Mouse (Mus musculus): Measurements from ENCODE around the gene Prkar2a.
A peak's percentile ranks its signal among the peaks of the same experiment; 100 is the strongest.
"Not testable (repeated sequence)": the region's sequence is repeated elsewhere in the genome, so short reads cannot be mapped to it uniquely, and the experiment has no call there.

Prkar2a gene

DNA sequence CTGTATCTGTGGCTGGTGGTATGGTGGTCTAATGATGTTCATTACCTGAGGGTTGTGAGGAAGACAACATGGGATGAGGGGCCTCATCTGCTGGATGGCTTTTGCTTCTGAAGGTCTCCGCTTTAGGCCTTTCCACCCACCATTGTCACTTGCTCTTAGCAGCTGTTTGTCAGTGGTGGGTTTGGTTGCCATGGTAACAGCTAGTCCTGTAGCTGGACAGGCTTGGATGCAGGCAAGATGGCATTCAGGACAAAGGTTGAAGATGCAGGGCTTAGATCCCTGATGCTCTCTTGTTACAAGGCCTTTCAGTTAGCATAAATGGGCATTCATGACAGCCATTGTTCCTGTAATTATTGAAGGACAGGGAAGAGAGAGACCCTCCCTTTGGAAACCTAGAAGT, at the start of gene Prkar2a:
TSS of gene Prkar2a (plus strand) at position 209 of the 400 bp plus-strand sequence.
- DNase-seq (ENCODE audit: low read depth, low spot score) = no peak

DNA sequence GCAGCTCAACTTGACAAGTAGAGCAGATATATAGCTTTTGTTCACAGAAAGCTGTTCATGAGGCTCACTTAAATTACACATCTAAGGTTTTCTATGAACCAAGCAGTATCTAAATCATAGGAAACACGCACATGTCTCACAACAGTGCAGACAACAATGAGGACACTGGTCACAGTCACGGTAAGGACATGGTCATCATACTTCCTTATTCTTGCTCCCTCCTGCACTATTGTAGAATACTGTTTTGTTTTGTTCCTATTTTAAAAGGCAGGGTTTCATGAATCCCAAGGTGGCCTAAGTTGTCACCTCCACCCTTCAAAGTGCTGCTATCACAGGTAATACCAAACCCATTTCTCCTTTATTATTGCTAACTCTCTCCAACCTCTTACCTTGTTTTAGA, 49.3 kb upstream of the Prkar2a start:
- no peak for DNase-seq (ENCODE audit: low read depth, low spot score)

DNA sequence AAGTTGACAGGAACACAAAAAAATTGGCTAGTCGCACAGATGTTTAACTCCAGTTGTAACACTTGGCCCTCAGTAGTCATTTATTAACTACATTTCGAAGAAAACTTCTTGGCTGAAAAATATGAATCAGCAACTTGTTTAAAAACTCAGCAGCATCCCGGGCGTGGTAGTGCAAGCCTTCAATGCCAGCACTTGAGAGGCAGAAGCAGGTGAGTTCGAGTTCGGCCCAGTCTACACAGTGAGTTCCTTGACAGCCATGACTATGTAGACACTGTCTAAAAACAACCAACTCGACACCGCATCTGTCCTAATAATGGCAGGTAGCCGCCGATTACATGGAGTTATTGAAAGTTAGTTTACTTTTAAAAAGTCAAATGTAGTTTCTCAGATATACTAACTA, 40.9 kb upstream of the Prkar2a start:
- no peak for DNase-seq (ENCODE audit: low read depth, low spot score)

DNA sequence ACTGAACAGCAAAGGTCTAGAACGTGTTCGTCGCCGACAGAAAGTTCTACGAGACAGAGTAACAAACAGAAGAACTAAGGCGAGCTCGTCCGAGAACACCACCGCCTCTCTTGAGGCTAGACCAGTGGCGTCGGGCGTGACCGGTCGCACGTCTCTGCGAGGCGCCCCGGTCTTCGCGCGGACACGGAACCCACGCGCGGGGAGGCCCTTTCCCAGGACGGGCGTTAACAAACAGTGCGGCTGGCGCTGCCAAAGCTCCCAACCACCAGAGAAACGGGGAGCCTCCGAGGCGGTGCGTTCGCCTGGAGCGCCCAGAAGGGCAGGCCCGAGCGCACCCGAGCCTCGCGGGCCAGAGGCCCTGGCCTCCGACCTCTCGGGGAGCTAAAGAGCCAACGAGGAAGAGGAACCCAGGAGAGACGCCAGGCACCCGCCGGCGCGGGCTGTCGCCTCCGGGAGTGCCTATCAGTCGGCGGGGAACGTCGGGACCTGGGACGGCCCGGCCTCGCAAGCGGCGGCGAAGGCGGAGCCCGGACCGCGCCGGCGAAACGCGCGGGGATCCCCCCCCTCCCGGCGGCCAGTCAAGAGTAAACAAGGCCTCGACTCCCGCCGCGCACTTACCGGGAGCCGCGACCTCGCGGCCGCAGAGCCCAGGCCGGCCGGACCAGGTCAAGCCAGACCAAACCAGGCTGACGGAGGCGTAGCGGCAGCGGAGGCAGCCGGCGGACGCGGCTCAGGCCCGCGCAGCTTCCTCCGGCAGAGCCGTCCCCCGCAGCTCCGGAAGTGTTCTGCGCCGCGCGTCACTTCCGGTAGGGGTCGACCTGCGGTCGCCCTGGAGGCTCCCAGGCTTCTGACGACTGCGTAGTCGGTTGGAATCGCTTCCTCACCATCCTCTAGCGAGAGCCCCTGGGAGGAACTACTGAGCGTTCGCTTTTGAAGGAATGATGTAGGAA, 40.2 kb upstream of the Prkar2a start, which contains the start of gene Arih2:
TSS of gene Arih2 (minus strand) at position 776 of the 950 bp plus-strand sequence.
- DNase-seq (ENCODE audit: low read depth, low spot score) = peak; percentile 79

DNA sequence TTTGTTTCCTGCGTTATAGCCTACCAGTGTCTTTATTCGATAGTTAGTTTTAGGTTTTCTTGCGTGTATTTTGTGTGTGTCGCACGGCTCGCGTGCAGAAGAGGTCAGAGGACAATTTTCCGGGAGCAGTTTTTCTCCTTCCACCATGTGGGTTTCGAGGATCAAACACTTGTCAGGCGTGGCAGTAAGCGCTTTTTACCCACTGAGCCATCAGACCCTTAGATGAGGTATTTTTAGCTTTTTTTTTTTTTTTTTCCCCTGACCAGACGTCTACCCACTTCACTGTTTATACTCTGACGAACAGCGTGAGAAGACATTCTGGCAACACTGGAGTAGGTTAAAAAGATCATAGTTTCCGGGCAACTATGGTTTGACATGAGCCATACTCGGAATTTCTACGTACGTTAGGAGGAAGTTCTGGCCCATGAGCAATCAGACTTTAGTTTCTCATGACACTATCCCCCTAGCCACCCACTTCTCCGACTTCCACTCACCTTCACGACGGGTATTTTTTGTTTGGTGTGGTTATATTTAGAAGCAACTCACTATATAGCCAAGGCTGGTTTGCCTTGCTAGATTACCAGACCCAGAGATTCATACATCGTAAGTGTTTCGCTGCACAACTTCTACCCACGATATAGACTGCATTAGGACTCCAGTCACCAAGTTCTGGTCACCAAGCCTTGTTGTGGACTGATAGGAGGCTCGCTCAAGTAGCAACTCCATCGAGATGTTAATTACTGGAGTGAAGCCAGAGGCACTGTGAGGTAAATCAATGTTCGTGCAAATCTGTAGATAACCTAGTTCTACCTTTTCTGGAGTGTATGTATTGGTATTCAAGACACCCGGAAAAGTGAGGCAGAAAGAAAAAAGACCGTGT, 39.3 kb upstream of the Prkar2a start:
- no peak for DNase-seq (ENCODE audit: low read depth, low spot score)

DNA sequence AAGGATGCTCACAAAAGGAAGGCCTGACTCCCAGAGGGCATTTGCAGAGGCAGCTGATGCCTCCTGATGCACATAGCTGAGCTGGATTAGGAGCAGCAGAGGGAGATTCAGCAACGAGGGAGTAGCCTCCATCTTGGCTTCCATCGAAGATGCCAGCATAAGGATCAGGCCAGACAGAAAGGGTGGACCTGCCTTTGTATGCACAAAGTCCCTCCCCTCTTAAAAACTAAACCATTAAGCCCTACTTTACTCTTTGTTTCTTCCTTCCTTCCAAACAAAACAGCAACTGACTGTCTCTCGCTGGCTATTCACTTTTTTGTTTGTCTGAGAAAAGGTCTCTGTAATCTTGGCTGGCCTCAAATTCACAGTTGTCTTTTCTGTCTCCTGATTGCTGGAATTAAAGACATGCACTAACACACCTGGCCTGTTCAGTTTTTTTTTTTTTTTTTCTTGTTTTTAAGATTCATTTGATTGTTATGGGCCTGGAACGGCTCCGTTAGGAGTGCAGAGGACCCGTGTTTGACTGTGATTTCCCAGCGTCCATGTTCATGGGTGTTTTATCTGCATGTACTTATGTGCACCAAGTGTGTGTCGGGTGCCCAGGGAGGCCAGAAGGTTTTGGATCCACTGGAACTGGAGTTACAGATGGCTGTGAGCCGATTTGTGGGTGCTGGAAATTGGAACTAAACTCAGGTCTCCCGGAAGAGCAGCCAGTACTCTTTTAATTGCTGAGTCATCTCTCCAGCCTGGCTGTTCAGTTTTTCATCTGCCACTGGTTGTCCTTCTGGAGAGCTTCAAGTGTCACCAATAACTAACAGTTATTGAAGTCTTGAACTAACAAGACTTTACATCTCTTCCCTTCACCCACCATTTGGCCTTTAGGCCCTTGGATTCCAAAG, 34.3 kb upstream of the Prkar2a start:
- DNase-seq (ENCODE audit: low read depth, low spot score) = peak; percentile 39

DNA sequence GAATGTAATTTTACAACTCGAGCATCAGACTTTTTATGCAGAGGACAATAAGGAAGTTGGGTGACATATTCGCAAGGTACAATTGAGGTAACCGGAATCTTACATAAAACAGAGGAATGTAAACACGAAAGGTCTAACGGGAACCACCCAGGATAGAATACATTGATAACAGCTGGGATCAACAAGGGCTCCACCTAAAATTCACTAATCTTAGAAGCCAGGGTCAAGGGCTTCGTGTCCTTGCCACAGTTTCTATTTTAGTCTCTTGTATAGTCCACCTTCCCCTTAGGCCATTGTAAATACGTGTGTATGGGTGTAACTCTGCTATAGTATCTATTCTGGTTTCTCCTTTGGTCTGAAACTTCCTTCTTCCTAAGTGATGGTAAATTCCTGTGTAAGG, 33.2 kb upstream of the Prkar2a start:
- DNase-seq (ENCODE audit: low read depth, low spot score) = not testable (repeated sequence)

DNA sequence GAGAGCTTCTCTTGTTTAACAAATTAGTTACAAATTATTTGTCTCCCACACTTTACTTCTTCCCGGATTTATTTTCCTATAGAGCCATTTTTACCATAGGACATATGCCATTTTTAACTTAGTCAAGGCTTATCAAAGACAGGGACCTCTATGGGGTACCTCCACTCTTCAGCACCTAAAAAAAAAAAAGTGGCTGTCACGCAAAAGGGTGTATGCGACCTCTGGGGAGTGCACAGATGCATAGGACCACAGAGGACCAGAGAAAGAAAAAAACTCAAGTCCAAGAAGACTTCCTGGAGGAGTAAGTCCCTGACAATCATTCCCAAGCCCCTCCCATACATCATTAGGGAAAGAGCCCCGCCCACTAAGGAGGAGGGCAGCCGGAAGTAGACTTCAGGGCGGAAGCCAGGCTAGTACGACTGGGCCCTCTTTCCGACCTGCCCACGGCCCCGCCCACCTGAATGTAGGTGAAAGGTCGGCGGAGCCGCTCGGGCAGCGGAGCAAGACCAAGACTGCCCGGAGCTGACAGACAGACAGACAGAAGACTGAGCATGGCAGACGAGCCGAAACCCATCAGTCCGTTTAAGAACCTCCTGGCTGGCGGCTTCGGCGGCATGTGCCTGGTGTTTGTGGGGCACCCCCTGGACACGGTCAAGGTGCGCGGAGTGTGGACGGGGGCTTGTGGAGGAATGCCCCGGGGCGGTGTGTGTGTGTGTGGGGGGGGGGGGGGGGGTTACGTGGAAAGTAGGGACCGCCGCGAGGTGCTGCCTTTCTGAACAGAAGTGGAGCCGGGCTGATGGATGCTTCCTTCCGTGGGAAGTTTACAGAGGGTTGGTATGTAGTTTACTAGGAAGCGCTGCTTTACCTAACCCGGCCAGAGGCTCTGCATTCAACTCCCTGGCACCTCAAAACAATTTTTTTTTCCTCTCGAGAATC, 27.2 kb upstream of the Prkar2a start, which contains the start of gene Slc25a20:
TSS of gene Slc25a20 (plus strand) at position 412 of the 936 bp plus-strand sequence.
- peak; percentile 81 for DNase-seq (ENCODE audit: low read depth, low spot score)

DNA sequence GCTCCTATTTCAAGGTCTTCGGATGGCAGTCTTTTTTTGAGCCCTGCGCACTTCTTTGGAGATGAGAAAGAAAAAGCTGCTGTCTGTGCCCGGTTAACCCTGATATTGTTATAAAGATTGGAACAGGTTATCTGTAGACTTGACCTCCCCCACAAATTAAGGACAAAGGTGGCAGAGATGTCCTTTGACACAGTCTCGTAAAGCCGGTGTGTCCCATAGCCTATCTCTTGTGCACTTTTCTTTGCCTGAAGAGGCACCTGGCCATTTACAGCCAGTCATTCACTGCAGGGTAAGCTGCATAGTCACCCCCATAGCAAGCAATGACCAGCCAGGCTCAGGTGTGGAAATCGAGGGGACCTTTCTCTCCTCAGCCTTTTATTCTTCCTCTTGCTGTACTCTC, 26.5 kb upstream of the Prkar2a start:
- no peak for DNase-seq (ENCODE audit: low read depth, low spot score)

DNA sequence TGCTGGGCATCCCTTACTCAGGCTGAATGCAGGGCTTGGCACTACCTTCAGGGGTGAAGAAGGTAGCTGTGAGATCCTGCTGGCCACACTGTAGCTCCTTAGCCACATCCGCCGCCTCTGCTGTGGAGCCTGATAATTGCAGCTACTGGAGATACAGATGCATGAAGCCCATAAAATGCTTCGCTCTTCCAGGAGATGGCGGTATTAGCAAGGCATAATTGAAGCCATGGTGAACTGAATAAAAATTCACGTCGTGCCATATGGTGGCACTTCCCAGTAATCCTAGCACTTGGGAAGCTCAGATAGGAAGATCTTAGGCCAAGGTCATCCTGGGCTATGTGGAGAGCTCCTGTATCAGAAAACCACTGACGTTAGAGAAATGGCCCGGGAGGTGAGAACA, 19.2 kb upstream of the Prkar2a start:
- no peak for DNase-seq (ENCODE audit: low read depth, low spot score)

DNA sequence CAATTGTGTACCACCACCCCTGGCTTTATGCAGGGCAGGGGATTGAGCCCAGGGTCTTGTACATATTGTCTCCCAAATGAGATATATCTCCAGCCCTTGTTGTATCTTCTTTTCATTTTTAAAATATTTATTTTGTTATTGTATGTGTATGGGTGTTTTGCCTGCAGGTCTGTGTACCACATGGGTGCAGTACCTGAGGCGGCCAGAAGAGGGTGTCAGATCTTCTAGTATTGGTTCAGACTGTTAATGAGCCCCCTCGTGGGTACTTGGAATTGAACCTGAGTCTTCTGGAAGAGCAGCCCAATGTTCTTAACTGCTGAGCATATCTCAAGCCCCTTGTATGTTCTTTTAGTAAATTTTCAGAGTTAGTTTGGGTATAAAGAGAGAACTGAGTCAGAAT, 16.0 kb upstream of the Prkar2a start:
- no peak for DNase-seq (ENCODE audit: low read depth, low spot score)

DNA sequence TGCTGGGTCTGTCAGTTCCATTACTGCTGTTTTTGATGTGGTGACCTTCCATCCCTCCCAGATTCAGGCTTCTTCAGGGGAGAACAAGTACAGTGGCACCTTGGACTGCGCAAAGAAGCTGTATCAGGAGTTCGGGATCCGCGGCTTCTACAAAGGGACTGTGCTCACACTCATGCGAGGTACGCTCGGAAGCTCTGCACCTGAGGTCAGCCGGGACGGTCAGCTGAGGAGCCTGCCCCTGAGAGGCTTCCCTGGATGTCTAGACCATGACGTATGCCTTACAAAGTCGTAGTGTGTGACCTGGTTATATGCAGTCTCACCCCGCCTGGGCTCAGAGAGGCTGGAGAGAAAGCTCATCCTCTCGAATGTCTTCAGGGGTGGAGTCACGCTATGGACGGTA, 9.1 kb upstream of the Prkar2a start:
- DNase-seq (ENCODE audit: low read depth, low spot score) = no peak

DNA sequence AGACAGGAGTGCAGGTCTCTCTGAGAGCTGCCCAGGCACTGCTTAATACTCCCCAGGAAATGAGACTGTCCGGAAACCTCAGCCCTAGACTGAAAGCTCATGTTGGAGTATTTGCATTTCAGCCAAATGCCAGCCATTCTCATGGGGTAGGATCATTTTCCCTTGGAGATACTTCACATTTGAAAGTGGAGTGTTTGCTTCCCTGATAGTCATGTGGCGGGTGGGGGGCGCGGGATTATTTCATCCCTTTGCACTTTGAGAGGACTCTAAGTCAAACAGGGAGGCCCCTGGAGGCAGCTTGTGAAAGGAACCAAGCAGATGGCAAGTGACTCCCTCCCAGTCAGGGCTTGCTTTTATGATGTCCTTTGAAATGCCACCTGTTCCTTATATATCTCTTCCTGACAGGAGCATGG, 2.6 kb upstream of the Prkar2a start:
- no peak for DNase-seq (ENCODE audit: low read depth, low spot score)

DNA sequence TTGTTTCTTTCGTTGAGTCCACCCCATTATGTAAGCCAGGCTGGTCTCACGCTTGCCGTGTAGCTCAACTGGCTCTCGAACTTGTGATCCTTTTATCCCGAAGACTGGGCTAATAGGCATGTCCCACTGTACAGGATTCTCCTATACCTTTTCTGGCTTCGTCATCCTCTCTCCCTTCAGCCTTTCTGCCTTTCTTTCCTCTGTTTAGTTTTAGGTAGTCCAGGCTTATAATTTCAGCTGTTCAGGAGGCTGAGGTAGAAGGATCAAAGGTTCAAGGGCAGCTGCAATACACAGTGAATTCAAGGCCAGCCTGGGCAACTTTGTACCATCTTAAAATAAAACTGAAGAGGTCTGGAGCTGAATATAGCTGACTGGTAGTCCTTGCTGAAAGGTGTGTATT, 1.9 kb upstream of the Prkar2a start:
- no peak for DNase-seq (ENCODE audit: low read depth, low spot score)

DNA sequence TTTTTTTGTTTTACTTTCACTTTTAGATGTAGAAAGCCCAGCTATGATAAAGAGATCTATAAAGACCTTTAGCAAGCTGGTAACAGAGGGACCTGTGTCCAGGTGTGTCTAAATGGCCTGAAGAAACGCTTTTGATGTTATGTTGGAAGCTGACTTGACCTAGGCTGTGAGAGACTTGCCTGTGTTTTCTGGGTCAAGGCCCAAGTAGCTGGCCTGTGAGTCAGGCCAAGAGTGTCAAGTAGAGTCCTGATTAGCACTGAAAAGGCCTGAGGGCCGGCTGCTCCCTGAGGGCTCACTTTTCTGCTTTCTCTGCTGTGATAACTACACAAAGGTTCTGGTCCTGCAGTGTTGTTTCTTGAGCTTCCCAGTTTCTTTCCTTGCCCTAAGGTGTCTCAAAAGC, 1.4 kb upstream of the Prkar2a start:
- no peak for DNase-seq (ENCODE audit: low read depth, low spot score)

DNA sequence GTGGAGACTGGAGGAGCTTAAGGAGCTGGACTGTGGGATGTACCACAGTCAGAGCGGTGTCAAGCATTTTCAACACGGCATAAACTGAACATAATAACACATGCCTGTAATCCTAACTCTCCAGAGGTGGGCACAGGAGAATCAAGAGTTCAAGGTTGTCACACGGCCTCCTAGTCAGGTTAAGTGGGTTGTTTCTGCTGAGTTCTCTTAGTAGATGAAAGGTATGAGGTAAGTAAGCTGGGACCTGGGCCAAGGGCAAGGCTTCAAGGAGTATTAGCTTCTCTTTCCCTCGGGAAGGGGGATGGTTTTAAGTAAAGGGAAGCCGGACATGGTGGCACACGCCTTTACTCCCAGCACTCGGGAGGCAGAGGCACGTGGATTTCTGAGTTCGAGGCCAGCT, 663 bp upstream of the Prkar2a start:
- DNase-seq (ENCODE audit: low read depth, low spot score) = no peak

DNA sequence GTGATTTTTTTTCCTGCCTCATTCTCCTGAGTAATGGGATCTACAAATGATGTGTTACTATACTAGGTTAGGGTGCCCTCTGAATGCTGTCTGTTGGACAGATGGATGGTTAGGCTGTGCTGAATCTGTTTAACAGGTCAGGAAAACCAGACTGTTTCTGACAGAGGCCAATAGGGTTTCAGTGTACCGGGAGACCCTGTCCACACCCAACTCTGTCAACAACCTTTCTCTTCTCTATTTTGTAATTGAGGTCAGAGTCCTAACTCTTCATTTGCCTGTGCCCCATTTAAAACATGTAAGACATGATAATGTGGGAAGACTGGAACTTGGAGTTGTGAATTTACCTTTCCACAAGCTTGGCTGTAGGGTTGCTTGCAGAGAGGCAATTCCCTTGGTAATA, 879 bp downstream of the Prkar2a start:
- no peak for DNase-seq (ENCODE audit: low read depth, low spot score)

DNA sequence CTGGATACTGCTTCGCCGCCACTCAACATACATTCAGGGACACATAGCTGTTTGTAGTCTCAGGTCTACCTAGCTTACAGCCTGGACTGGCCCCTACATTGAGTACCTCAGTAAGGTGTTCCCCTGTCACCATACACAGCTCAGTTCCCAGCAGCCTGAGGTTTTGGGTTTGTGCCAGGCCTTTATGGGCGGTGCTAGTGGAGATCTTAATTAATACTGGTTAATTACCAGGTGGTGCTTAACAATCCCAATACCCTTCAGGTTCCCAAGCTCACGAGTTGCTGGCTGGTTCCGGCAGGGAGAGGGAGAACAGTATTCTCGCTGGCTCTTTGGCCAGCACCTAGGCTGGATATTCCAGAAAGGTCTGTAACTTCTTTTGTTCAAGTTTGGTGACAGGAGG, 1.8 kb downstream of the Prkar2a start:
- DNase-seq (ENCODE audit: low read depth, low spot score) = no peak

DNA sequence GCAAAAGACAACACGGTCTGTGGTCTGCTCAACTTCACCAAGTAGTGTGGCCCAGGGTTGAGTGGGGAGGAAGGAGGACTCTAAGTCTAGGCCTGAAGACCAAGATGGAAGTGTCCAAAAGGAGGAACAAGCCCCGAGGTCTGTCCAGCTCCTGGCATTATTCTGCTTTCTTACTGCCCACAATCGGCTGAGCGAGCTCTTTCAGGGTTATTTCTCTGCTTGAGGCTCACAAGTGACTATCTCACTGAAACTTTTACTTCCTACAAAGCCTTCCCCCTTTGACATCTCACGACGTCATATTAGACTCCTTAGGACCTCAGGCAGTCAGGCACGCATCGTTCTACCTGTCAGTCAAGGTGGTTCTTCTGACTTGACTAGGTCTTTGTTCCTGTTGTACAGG, 2.3 kb downstream of the Prkar2a start:
- DNase-seq (ENCODE audit: low read depth, low spot score) = no peak

DNA sequence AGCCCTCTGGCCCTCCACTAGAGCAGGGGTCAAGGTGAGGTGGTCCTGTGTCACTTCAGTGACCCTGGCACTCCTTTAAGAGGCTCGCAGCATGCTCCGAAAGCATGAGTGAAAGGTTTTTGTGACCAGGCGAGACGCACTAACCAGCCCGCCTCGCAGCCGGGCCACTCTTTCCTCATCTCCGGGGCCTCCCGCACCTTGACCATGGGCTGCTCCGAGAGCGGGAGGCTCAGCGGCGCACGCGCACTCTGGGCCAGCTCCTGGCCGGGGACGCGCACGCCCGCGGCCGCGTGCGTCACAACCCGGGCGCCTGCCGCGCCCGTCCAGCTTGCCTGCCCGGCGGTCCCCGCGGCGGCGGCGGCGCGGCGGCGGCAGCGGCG, 2.7 kb downstream of the Prkar2a start:
- DNase-seq (ENCODE audit: low read depth, low spot score) = no peak
